Comparison of ENCODE assay signal across 16 mouse cellular contexts in the genomic region with DNA sequence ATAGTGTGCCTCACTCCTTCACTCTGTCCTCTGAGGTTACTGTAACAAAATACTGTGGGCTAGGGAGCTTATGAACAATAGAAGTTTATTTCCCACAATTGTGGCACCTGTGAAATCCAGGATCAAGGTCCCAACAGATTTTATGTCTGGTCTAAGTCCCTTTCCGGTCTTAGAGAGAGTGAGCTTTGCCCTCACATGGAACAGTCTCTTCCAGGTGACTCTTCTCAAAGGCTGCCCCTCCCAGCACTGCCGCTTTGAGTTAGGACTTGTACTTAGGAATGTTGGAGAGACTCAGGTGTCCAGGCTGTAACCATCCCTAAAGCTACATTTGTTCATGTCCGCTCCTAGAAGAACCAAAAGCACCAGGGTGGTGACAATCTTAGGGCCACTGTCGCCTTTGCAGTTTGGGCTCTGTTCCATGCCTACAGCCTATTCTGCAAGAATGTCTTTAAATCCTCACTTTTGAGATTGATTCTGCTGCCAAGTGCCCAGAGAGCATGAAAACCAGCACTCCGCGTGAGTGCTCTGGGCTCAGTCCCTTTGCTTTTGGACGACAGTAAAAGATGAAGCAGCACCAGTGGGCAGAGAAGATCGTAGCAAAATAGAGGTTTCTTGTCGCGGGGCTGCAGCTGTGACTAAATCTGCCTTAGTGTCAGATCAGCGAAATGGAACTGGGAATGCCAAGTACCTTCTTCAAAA.
DNase-seq lines count a peak whose midpoint lies in the region; TF ChIP-seq lines count a peak whose summit lies in the region.
"Had no signal": no experiment of that assay in that cellular context is flagged by ENCODE, and none has a peak within 500 bp of the region (broad histone marks: within the 10 kb centered on the region; RNA-seq: fewer than 3 reads in every experiment).

No protein-coding gene starts in this region.

- H3K27ac ChIP-seq in layer of hippocampus, adult 2 months = peak overlapping the region; percentile 77; the same call in 1 of the 2 replicates
- H3K27ac ChIP-seq: embryonic facial prominence, embryonic 12.5 days; hindbrain, embryonic 13.5 days; midbrain, embryonic 10.5 days; neural tube, embryonic 13.5 days had no signal

- no peak for TF ChIP-seq CTCF in layer of hippocampus, adult 2 months (conservative IDR thresholded peaks at IDR 0.05)

- DNase-seq in kidney, adult 11 months = peak; percentile 32
- no peak for DNase-seq in kidney, postnatal 25 days
- DNase-seq in layer of hippocampus, adult 2 months (ENCODE audit: low spot score in 2 of 2) = no peak
- no peak for DNase-seq in layer of hippocampus, postnatal 36 days
- peak; percentile 58 for DNase-seq in cerebellum, adult 9-11 months
- no peak for DNase-seq in B cell, adult 2 months
- no peak for DNase-seq in frontal cortex, postnatal 25 days (ENCODE audit: low spot score in 2 of 2)
- DNase-seq: adrenal gland, postnatal 36 days; forebrain, postnatal 0 days; right cerebral cortex, postnatal 4 days; thymus, postnatal 14 days had no signal

- H3K4me3 ChIP-seq in layer of hippocampus, adult 2 months = no peak overlapping the region
- H3K4me3 ChIP-seq: embryonic facial prominence, embryonic 12.5 days; hindbrain, embryonic 13.5 days; midbrain, embryonic 10.5 days; myocyte; neural tube, embryonic 13.5 days had no signal

Comparison
In these comparisons a context has a peak if more than half of its experiments do, and no peak if none do; other contexts are left out.
1. DNase-seq: peak in kidney, adult 11 months (single experiment) and cerebellum, adult 9-11 months (single experiment); none in kidney, postnatal 25 days (0 of 2), layer of hippocampus, adult 2 months (0 of 2), layer of hippocampus, postnatal 36 days (0 of 2), B cell, adult 2 months (0 of 2) and frontal cortex, postnatal 25 days (0 of 2).